Mouse (Mus musculus): ENCODE data around the gene Nudt22. TPM values are rescaled to one million over a fixed set of nuclear protein-coding genes. Genes with fewer than 3 reads are reported as not detected.

The Nudt22 gene
- 20.4 and 20.7 TPM in 2 replicates for polyA plus RNA-seq (2014; fragmentation: Nextera tagmentation; extraction: Ambion mirVana)

- peaks cover 18% of the 10 kb centered on the region for H3K4me1 ChIP-seq (ENCODE audit: insufficient read depth)
These were observed at the start of gene Nudt22, which contains the start of gene Trpt1 for GRCm38 (mm10) chr19:6996006-6996405. TSS of gene Nudt22 (minus strand) at chr19:6996117. TSS of gene Trpt1 (plus strand) at chr19:6996131.

GRCm38 (mm10) chr19:7044706-7045105 lies 48.8 kb upstream of the Nudt22 start:
- Histone ChIP-seq H3K27ac (ENCODE audit: low read depth) (no peak overlapping the region), H3K9ac (no peak overlapping the region), H3K4me3 (ENCODE audit: low read depth, low read length) (no peak overlapping the region), H3K9me3 (ENCODE audit: low read depth, low read length) (no peaks in the 10 kb centered on the region), H3K27me3 (ENCODE audit: insufficient read depth, low read length) (no peaks in the 10 kb centered on the region), H3K36me3 (ENCODE audit: insufficient read depth) (no peaks in the 10 kb centered on the region), H3K4me2 (no peak overlapping the region), H3K4me1 (ENCODE audit: insufficient read depth) (peaks cover 3% of the 10 kb centered on the region; the same call in 1 of the 2 replicates)
- ATAC-seq (ENCODE audit: insufficient read depth) (no peak), DNase-seq (no peak)
- 57% methylated on average over 4 of the region's 4 CpGs for WGBS
- TF ChIP-seq CTCF (IDR thresholded peaks at IDR 0.05; ENCODE audit: low read depth) = no peak

More at GRCm38 (mm10) chr19:6996006-6996405, at the start of gene Nudt22, which contains the start of gene Trpt1:
- H3K36me3 ChIP-seq (ENCODE audit: insufficient read depth) = peaks cover 21% of the 10 kb centered on the region
- DNase-seq (peak; percentile 94), ATAC-seq (ENCODE audit: insufficient read depth) (peak; percentile 81)
- peak within 1 kb of the TSS; percentile 68 for H3K9ac ChIP-seq
- 0 out of 2 replicates have a peak, but pooled peaks cover 2% of the 10 kb centered on the region for H3K27me3 ChIP-seq (ENCODE audit: insufficient read depth, low read length)
- peak within 1 kb of the TSS; percentile 92 for H3K4me2 ChIP-seq
- no peak for TF ChIP-seq CTCF (IDR thresholded peaks at IDR 0.05; ENCODE audit: low read depth)
- H3K4me3 ChIP-seq (ENCODE audit: low read depth, low read length) = peak within 1 kb of the TSS; percentile 55
- WGBS = 1% methylated on average over 24 of the region's 24 CpGs
- H3K9me3 ChIP-seq (ENCODE audit: low read depth, low read length) = no peaks in the 10 kb centered on the region
- peak within 1 kb of the TSS; percentile 61 for H3K27ac ChIP-seq (ENCODE audit: low read depth)

- Histone ChIP-seq H3K27ac (ENCODE audit: low read depth) (no peak overlapping the region), H3K4me3 (ENCODE audit: low read depth, low read length) (no peak overlapping the region), H3K4me1 (ENCODE audit: insufficient read depth) (peaks cover 3% of the 10 kb centered on the region; the same call in 1 of the 2 replicates), H3K36me3 (ENCODE audit: insufficient read depth) (no peaks in the 10 kb centered on the region), H3K9ac (no peak overlapping the region), H3K4me2 (no peak overlapping the region), H3K9me3 (ENCODE audit: low read depth, low read length) (no peaks in the 10 kb centered on the region), H3K27me3 (ENCODE audit: insufficient read depth, low read length) (no peaks in the 10 kb centered on the region)
- DNase-seq = no peak
- no peak for TF ChIP-seq CTCF (IDR thresholded peaks at IDR 0.05; ENCODE audit: low read depth)
- 63% methylated on average over 4 of the region's 4 CpGs for WGBS
- no peak for ATAC-seq (ENCODE audit: insufficient read depth)
These were observed 48.4 kb upstream of the Nudt22 start for GRCm38 (mm10) chr19:7044279-7044678.

GRCm38 (mm10) chr19:7041171-7041570 lies 45.3 kb upstream of the Nudt22 start:
- no peaks in the 10 kb centered on the region for H3K9me3 ChIP-seq (ENCODE audit: low read depth, low read length)
- ATAC-seq (ENCODE audit: insufficient read depth) (no peak), DNase-seq (no peak)
- 92% methylated on average over 2 of the region's 2 CpGs for WGBS
- TF ChIP-seq CTCF (IDR thresholded peaks at IDR 0.05; ENCODE audit: low read depth) = no peak
- peak overlapping the region; percentile 84 for H3K4me2 ChIP-seq
- H3K36me3 ChIP-seq (ENCODE audit: insufficient read depth) = peaks cover 10% of the 10 kb centered on the region
- H3K27ac ChIP-seq (ENCODE audit: low read depth) = no peak overlapping the region; the same call in 1 of the 2 replicates
- H3K27me3 ChIP-seq (ENCODE audit: insufficient read depth, low read length) = no peaks in the 10 kb centered on the region
- no peak overlapping the region for H3K9ac ChIP-seq
- H3K4me1 ChIP-seq (ENCODE audit: insufficient read depth) = peaks cover 21% of the 10 kb centered on the region
- peak overlapping the region; percentile 55; the same call in 1 of the 2 replicates for H3K4me3 ChIP-seq (ENCODE audit: low read depth, low read length)

GRCm38 (mm10) chr19:7040637-7041130 lies 44.8 kb upstream of the Nudt22 start:
- DNase-seq = no peak
- Histone ChIP-seq H3K4me1 (ENCODE audit: insufficient read depth) (peaks cover 21% of the 10 kb centered on the region), H3K27ac (ENCODE audit: low read depth) (peak overlapping the region; percentile 94), H3K9me3 (ENCODE audit: low read depth, low read length) (no peaks in the 10 kb centered on the region), H3K9ac (peak overlapping the region; percentile 75), H3K4me2 (peak overlapping the region; percentile 84), H3K36me3 (ENCODE audit: insufficient read depth) (peaks cover 11% of the 10 kb centered on the region), H3K27me3 (ENCODE audit: insufficient read depth, low read length) (no peaks in the 10 kb centered on the region), H3K4me3 (ENCODE audit: low read depth, low read length) (peak overlapping the region; percentile 55)
- WGBS = 15% methylated on average over 13 of the region's 13 CpGs
- TF ChIP-seq CTCF (IDR thresholded peaks at IDR 0.05; ENCODE audit: low read depth) = no peak
- ATAC-seq (ENCODE audit: insufficient read depth) = no peak

- peak; percentile 58 for TF ChIP-seq CTCF (IDR thresholded peaks at IDR 0.05; ENCODE audit: low read depth)
- under 1% methylated on average over 49 of the region's 49 CpGs for WGBS
- H3K27me3 ChIP-seq (ENCODE audit: insufficient read depth, low read length) = no peaks in the 10 kb centered on the region
These were observed 44.1 kb upstream of the Nudt22 start, which contains the start of gene Stip1 for GRCm38 (mm10) chr19:7039841-7040636. TSS of gene Stip1 (minus strand) at chr19:7039967.

More at GRCm38 (mm10) chr19:7039841-7040636, 44.1 kb upstream of the Nudt22 start, which contains the start of gene Stip1:
- Histone ChIP-seq H3K4me3 (ENCODE audit: low read depth, low read length) (peak within 1 kb of the TSS; percentile 92), H3K9ac (peak within 1 kb of the TSS; percentile 92), H3K4me2 (peak within 1 kb of the TSS; percentile 87), H3K36me3 (ENCODE audit: insufficient read depth) (peaks cover 18% of the 10 kb centered on the region), H3K27ac (ENCODE audit: low read depth) (peak within 1 kb of the TSS; percentile 94), H3K9me3 (ENCODE audit: low read depth, low read length) (no peaks in the 10 kb centered on the region), H3K4me1 (ENCODE audit: insufficient read depth) (peaks cover 21% of the 10 kb centered on the region)
- DNase-seq (peak; percentile 100), ATAC-seq (ENCODE audit: insufficient read depth) (peak; percentile 99)

All from lung, embryonic 14.5 days (tissue).